ENCODE assay signal across 9 mouse cellular contexts in genomic region chr1:135691417-135691815, GRCm38 (mm10). TPM values are rescaled to one million over a fixed set of nuclear protein-coding genes. Genes with fewer than 3 reads are reported as not detected.
A peak's percentile ranks its signal among the peaks of the same experiment; 100 is the strongest.
DNase-seq lines count a peak whose midpoint lies in the region; ATAC-seq and TF ChIP-seq lines count a peak whose summit lies in the region.
"Had no signal": no experiment of that assay in that cellular context is flagged by ENCODE, and none has a peak within 500 bp of the region (broad histone marks: within the 10 kb centered on the region; RNA-seq: fewer than 3 reads in every experiment).

No protein-coding gene starts in this region.

- peaks cover 37% of the 10 kb centered on the region for H3K4me1 ChIP-seq in bone marrow macrophage, adult 2 months (ENCODE audit: control insufficient read depth, insufficient read depth, low read length)
- no peaks in the 10 kb centered on the region for H3K4me1 ChIP-seq in thymus, adult 2 months (replicated peaks; ENCODE audit: control insufficient read depth, insufficient read depth, low read length)

- no peak for ATAC-seq in CD4-positive, CD25-positive, alpha-beta regulatory T cell, adult 4 months
- ATAC-seq: midbrain, embryonic 13.5 days had no signal

- no peak for TF ChIP-seq POLR2A in bone marrow macrophage, adult 2 months (IDR thresholded peaks at IDR 0.05; ENCODE audit: borderline replicate concordance, low read depth, low read length)
- TF ChIP-seq POLR2A in thymus, adult 2 months (IDR thresholded peaks at IDR 0.05; ENCODE audit: control insufficient read depth, extremely low read depth, insufficient read depth, low read length, poor library complexity): no peak

- DNase-seq in heart, adult 11 months: peak; percentile 94
- DNase-seq in heart, postnatal 10 days: no peak
- DNase-seq in 3134 (ENCODE audit: extremely low read depth, insufficient read length, low spot score): peak; percentile 57
- peak; percentile 34 to 46 for DNase-seq in kidney, postnatal 36 days
- DNase-seq in thymus, adult 2 months: no peak
- no peak for DNase-seq in right cerebral cortex, adult 18-20 months

- no peaks in the 10 kb centered on the region for H3K36me3 ChIP-seq in thymus, adult 2 months (ENCODE audit: control insufficient read depth, insufficient read depth, low read length)
- H3K36me3 ChIP-seq: midbrain, embryonic 13.5 days had no signal

- 73% methylated on average over 10 of the region's 10 CpGs for WGBS in thymus, adult 2 months

- peaks cover 19% of the 10 kb centered on the region for H3K27me3 ChIP-seq in thymus, adult 2 months (ENCODE audit: control insufficient read depth, insufficient read depth, low read length)

- peak overlapping the region; percentile 78 for H3K27ac ChIP-seq in bone marrow macrophage, adult 2 months (ENCODE audit: insufficient read depth, low read depth, low read length)
- no peak overlapping the region for H3K27ac ChIP-seq in thymus, adult 2 months (ENCODE audit: control insufficient read depth, insufficient read depth, low read length)
- H3K27ac ChIP-seq: midbrain, embryonic 13.5 days had no signal

- H3K4me3 ChIP-seq in bone marrow macrophage, adult 2 months (ENCODE audit: insufficient read depth, low read length): peak overlapping the region; percentile 8; the same call in 1 of the 2 replicates
- H3K4me3 ChIP-seq in thymus, adult 2 months (ENCODE audit: control insufficient read depth, insufficient read depth, low read length): no peak overlapping the region
- H3K4me3 ChIP-seq: midbrain, embryonic 13.5 days had no signal

- no peak for TF ChIP-seq CTCF in bone marrow macrophage, adult 2 months (IDR thresholded peaks at IDR 0.05; ENCODE audit: low read depth, low read length)
- no peak for TF ChIP-seq CTCF in thymus, adult 2 months (IDR thresholded peaks at IDR 0.05; ENCODE audit: borderline replicate concordance, control insufficient read depth, extremely low read depth, insufficient read depth, low read length, poor library complexity)

- intact Hi-C loops in heart, postnatal 10 days (cut with DNase I): loop anchor here (10.0 kb wide), 1 partner anchor 537 kb away; no protein-coding TSS in a partner anchor

RNA-seq across cellular contexts. Expression of gene Csrp1, which starts 28.4 kb away (rescaled TPM):
- total RNA-seq in heart, postnatal 10 days (2021): 100 to 1,000 TPM; 107 to 117 TPM
- 70.9 and 80.8 TPM in 2 replicates for polyA plus RNA-seq in bone marrow macrophage, adult 2 months (2012; ENCODE audit: insufficient read depth, insufficient read length, missing spikeins)
- polyA plus RNA-seq in CD4-positive, CD25-positive, alpha-beta regulatory T cell, adult 4 months (2017; shearing (Covaris generic)): 10 to 100 TPM; 21.7 to 38.1 TPM
- 333 and 390 TPM in 2 replicates for polyA plus RNA-seq in thymus, adult 2 months (2012; rRNA removed)

Comparison
In these comparisons a context has a peak if more than half of its experiments do, and no peak if none do; other contexts are left out.
1. DNase-seq: peak in heart, adult 11 months (single experiment), 3134 (single experiment) and kidney, postnatal 36 days (2 of 2); none in heart, postnatal 10 days (0 of 2), thymus, adult 2 months (single experiment) and right cerebral cortex, adult 18-20 months (single experiment).